Mouse (Mus musculus) hindbrain, embryonic 16.5 days (tissue): ENCODE data around the gene Elf1. TPM values are rescaled to one million over a fixed set of nuclear protein-coding genes. Genes with fewer than 3 reads are reported as not detected.

Source experiments
- ATAC-seq: fragments of 200-750 bp; cut with Nextera tagmentation; 2 replicates; pipeline ENCODE4 v1.8.0; 2017; ENCODE audit warnings: moderate TSS enrichment, moderate library complexity
- H3K27ac ChIP-seq: fragments of 300-500 bp; sonication (generic); 2 replicates; pipeline ENCODE4 v1.5.1; 2014; ENCODE audit warnings: low read depth, mild to moderate bottlenecking, control low read depth, low read length, moderate library complexity
- H3K27me3 ChIP-seq: fragments of 300-500 bp; sonication (generic); replicated peaks from 2 replicates; pipeline ENCODE4 v1.6.1; 2014; ENCODE audit warnings: low read length; ENCODE audit not compliant: control insufficient read depth, insufficient read depth
- H3K36me3 ChIP-seq: fragments of 300-500 bp; sonication (generic); 2 replicates; pipeline ENCODE4 v1.6.1; 2014; ENCODE audit warnings: mild to moderate bottlenecking, low read length, moderate library complexity, mixed read lengths; ENCODE audit not compliant: control insufficient read depth, insufficient read depth
- H3K4me1 ChIP-seq: fragments of 300-500 bp; sonication (generic); 2 replicates; pipeline ENCODE4 v1.6.1; 2014; ENCODE audit warnings: low read depth, low read length; ENCODE audit not compliant: control insufficient read depth, insufficient read depth
- H3K4me2 ChIP-seq: fragments of 300-500 bp; sonication (generic); 2 replicates; pipeline ENCODE4 v1.6.1; 2014; ENCODE audit warnings: mild to moderate bottlenecking, low read length, control low read depth, moderate library complexity
- H3K4me3 ChIP-seq: fragments of 300-500 bp; sonication (generic); 2 replicates; pipeline ENCODE4 v1.5.1; 2014; ENCODE audit warnings: mild to moderate bottlenecking, low read length, control low read depth, moderate library complexity
- H3K9ac ChIP-seq: fragments of 300-500 bp; sonication (generic); 2 replicates; pipeline ENCODE4 v1.6.1; 2014; ENCODE audit warnings: low read depth, mild to moderate bottlenecking, control low read depth, low read length, moderate library complexity
- H3K9me3 ChIP-seq: fragments of 300-500 bp; sonication (generic); 2 replicates; pipeline ENCODE4 v1.6.1; 2014; ENCODE audit warnings: mild to moderate bottlenecking, low read length, moderate library complexity; ENCODE audit not compliant: control insufficient read depth
- WGBS: fragments of 180-500 bp; shearing (Covaris S2); extraction: QIAGEN DNeasy Blood & Tissue Kit; methylation state at CpG from one replicate; pipeline ENCODE4 v1.1.7; 2014; 5-methylcytosine and 5-hydroxymethylcytosine counted together
- polyA plus RNA-seq: library from polyadenylated mRNA; unstranded; fragments of >200 nt; fragmentation: Nextera tagmentation; extraction: Ambion mirVana; gene quantifications from 2 replicates; pipeline ENCODE4 v1.2.1, GENCODE M21; 2015

Elf1 gene
- polyA plus RNA-seq, 1 experiment from 2014 or later: 1.7 TPM

DNA sequence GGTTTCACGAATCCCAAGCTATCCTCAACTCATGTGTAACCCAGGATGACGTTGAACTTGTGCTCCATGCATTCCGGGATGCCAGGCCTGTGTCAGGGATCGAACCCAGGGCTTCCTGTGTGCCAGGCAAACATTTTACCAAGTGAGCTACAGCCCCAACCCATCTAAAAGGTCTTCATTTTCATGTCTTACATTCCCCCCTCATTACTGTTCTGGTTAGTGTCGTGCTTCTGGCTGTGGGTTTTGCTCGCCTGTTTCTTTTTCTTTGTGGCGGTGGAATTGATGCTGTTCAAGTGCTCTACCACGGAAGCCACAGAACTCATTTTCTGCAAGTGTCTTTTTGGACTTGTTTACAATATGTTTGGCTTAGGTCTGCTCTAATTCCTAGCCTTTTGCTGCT, 109.9 kb downstream of the Elf1 start:
- no peak overlapping the region for H3K4me2 ChIP-seq
- H3K27me3 ChIP-seq: no peaks in the 10 kb centered on the region
- no peak overlapping the region for H3K4me3 ChIP-seq
- H3K9me3 ChIP-seq: no peaks in the 10 kb centered on the region
- H3K36me3 ChIP-seq: no peaks in the 10 kb centered on the region
- peaks cover 20% of the 10 kb centered on the region for H3K4me1 ChIP-seq
- H3K27ac ChIP-seq: no peak overlapping the region
- 96% methylated on average over 8 of the region's 8 CpGs for WGBS
- no peak overlapping the region for H3K9ac ChIP-seq
- no peak for ATAC-seq

DNA sequence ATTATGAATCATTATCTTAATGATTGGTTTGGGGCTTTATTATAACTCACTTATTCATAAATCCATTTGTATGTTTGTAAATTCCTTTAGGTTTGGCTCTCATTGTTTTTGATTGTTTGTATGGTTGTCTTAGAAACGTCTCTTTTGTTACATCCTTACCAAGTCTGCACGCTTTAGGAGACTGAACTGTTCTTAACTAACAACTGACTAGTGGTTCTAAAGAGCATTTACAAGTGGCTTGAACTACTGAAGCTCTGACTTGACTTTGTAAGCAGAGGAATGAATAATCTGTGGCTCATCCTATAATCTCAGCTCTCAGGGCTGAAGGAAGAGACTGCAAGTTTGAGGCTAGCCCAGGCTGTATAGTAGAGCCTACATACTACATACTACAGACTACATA, 110.6 kb downstream of the Elf1 start:
- Histone ChIP-seq H3K4me2 (no peak overlapping the region), H3K27ac (no peak overlapping the region), H3K9ac (no peak overlapping the region), H3K4me3 (no peak overlapping the region), H3K27me3 (no peaks in the 10 kb centered on the region), H3K9me3 (no peaks in the 10 kb centered on the region), H3K4me1 (peaks cover 20% of the 10 kb centered on the region), H3K36me3 (no peaks in the 10 kb centered on the region)
- ATAC-seq: no peak
- 93% methylated on average over 2 of the region's 2 CpGs for WGBS

DNA sequence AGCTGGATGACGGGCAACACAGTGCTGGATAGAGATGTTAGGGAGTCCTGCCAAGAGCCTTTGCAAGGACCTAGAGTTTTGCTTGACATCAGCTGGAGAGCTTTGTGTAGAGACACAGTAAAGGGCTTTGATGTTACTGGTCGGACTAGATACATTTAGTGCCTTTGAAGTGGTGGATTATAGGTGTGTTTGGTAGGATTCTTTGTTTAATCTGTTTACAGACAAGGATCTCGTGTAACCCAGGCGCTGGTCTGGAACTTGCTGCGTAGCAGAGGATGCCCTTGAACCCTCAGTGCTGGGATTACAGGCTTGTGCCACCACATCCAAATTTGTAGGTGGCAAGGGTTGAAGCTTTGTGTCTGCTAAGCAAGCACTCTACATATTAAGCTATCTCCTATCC, 113.1 kb downstream of the Elf1 start:
- no peak overlapping the region for H3K9ac ChIP-seq
- H3K27me3 ChIP-seq: no peaks in the 10 kb centered on the region
- H3K4me3 ChIP-seq: no peak overlapping the region
- peaks cover 11% of the 10 kb centered on the region for H3K4me1 ChIP-seq
- no peaks in the 10 kb centered on the region for H3K9me3 ChIP-seq
- ATAC-seq: no peak
- H3K36me3 ChIP-seq: peaks cover 12% of the 10 kb centered on the region
- H3K4me2 ChIP-seq: no peak overlapping the region
- no peak overlapping the region for H3K27ac ChIP-seq
- 92% methylated on average over 5 of the region's 5 CpGs for WGBS

DNA sequence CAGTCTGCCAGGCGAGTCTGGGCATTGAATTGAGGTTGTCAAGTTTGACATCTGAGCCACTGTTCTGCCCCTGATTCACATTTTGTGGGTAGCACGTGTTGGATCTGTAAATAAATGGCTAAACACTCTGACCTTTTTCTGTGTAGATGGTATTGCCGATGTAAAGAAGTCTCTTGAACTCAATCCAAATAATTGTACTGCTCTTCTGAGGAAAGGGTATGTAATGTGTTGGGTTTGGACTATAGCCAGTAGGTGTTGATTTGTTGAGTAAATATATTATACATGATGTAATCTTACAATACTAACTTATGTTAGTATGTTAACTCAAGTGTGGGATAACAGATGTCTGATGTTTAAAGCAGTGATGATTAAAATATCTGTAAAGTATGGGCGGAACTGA, 115.6 kb downstream of the Elf1 start:
- Histone ChIP-seq H3K36me3 (peaks cover 22% of the 10 kb centered on the region), H3K27me3 (no peaks in the 10 kb centered on the region), H3K4me2 (no peak overlapping the region), H3K9ac (no peak overlapping the region), H3K4me1 (no peaks in the 10 kb centered on the region), H3K4me3 (no peak overlapping the region), H3K9me3 (no peaks in the 10 kb centered on the region), H3K27ac (no peak overlapping the region)
- 74% methylated on average over 4 of the region's 4 CpGs for WGBS
- ATAC-seq: no peak

DNA sequence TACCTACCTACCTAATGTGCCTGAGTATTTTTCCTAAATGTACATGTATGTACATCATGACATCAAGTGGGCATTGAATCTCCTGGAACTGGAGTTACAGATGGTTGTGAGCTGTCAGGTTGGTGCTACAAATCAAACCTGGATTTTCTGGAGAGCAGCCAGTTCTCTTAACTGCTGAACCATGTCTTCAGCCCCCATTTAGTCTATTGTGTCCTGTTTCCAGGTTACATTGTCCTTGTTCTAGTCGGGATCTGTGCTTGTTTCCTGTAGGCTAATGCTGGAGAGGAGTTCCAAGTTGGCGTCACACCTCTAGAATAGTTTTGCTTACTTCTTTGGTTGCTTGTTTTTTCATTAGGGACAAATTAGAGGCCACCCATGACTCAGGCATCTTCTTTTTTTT, 124.9 kb downstream of the Elf1 start:
- Histone ChIP-seq H3K4me1 (no peaks in the 10 kb centered on the region), H3K27ac (no peak overlapping the region), H3K36me3 (peaks cover 23% of the 10 kb centered on the region), H3K4me3 (no peak overlapping the region), H3K27me3 (no peaks in the 10 kb centered on the region), H3K9ac (no peak overlapping the region), H3K4me2 (no peak overlapping the region), H3K9me3 (no peaks in the 10 kb centered on the region)
- no peak for ATAC-seq
- 75% methylated on average over 2 of the region's 2 CpGs for WGBS

DNA sequence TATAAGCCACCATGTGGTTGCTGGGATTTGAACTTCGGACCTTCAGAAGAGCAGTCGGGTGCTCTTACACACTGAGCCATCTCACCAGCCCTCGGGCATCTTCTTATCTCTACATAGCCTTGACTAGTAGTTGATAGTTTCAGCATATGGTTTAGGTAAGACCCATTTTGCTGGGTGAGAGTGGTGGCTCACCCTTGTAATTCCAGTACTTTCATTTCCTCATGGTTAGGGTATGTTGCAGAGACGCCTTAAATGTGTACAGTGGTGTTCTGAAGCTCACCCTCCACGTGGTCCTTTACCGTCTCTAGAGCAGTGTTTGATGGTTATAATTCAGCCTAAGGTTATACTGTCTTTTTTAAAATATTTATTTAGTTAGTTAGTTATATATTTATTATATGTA, 125.4 kb downstream of the Elf1 start:
- WGBS: 93% methylated on average over 6 of the region's 6 CpGs
- ATAC-seq: no peak
- H3K4me3 ChIP-seq: no peak overlapping the region

DNA sequence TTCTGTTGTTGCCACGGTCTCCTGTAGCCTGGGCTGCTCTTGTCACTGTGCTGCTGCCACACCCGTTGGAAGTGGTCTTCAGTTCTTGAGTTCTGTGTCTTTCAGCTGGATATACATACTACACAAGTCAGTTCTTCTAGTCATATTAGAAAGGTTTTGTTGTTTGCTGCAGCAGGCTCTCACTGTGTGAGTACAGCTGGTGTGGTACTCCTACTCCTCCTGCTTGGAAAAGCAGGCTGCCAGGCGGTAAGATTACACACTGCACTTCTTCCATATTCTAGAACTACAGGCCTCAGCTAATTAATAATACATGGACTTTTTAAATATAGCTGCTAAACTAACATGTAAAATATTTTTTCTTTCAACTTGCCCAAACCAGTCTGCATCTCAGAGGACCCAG, 125.9 kb downstream of the Elf1 start:
- peaks cover 30% of the 10 kb centered on the region for H3K36me3 ChIP-seq
- WGBS: 96% methylated on average over 3 of the region's 3 CpGs

More for the DNA sequence above, 125.4 kb downstream of the Elf1 start:
- H3K4me2 ChIP-seq: no peak overlapping the region
- H3K4me1 ChIP-seq: no peaks in the 10 kb centered on the region
- no peak overlapping the region for H3K9ac ChIP-seq
- no peaks in the 10 kb centered on the region for H3K9me3 ChIP-seq
- H3K27ac ChIP-seq: no peak overlapping the region
- no peaks in the 10 kb centered on the region for H3K27me3 ChIP-seq
- peaks cover 26% of the 10 kb centered on the region for H3K36me3 ChIP-seq

DNA sequence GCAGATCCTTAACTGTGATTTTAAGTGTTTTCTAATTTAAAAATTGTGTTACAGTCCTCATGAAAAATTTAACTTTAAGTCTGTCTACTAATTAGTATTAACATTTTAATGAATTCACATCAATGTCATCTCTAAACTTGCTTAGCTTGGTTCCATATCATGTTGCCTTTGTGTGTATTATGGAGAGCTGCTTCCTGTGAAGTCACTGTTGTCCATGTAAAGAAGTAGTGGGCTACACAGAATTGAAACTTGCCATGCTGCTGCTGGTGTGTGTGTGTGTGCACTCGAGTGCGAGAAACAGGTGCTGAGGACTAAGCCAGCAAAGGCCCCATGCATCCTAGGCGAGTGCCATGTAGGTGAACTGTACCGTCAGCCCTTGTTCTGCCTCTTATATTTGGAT, 126.4 kb downstream of the Elf1 start:
- WGBS: 97% methylated on average over 4 of the region's 4 CpGs
- Histone ChIP-seq H3K27me3 (no peaks in the 10 kb centered on the region), H3K4me1 (no peaks in the 10 kb centered on the region), H3K4me2 (no peak overlapping the region), H3K9me3 (no peaks in the 10 kb centered on the region), H3K4me3 (no peak overlapping the region), H3K36me3 (peaks cover 31% of the 10 kb centered on the region), H3K27ac (no peak overlapping the region), H3K9ac (no peak overlapping the region)
- no peak for ATAC-seq

More for the DNA sequence above, 125.9 kb downstream of the Elf1 start:
- H3K27ac ChIP-seq: no peak overlapping the region
- no peaks in the 10 kb centered on the region for H3K27me3 ChIP-seq
- no peak overlapping the region for H3K9ac ChIP-seq
- no peaks in the 10 kb centered on the region for H3K4me1 ChIP-seq
- no peak for ATAC-seq
- no peak overlapping the region for H3K4me2 ChIP-seq
- H3K4me3 ChIP-seq: no peak overlapping the region
- H3K9me3 ChIP-seq: no peaks in the 10 kb centered on the region

DNA sequence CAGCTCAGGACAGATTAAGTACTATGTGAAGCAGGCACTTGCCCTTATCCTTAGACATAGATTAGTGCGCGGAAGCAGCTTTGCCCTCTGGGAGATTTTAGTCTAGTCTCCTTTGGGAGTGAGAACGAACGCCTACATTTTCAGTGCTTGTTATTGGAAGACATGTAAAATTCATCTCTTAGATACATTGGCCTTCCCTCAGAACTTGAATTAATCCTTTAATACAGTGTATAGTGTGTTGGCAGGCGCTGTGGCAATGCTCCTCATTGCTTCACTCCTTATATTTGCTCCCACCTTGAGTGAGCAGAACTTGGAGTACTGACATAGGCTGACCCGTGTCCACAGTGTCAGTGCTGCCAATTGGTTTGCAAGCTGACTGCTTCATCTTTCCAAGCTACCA, 127.3 kb downstream of the Elf1 start:
- Histone ChIP-seq H3K9me3 (no peaks in the 10 kb centered on the region), H3K36me3 (peaks cover 34% of the 10 kb centered on the region), H3K27ac (no peak overlapping the region), H3K9ac (no peak overlapping the region), H3K4me1 (no peaks in the 10 kb centered on the region), H3K27me3 (no peaks in the 10 kb centered on the region), H3K4me3 (no peak overlapping the region), H3K4me2 (no peak overlapping the region)
- 94% methylated on average over 6 of the region's 6 CpGs for WGBS
- ATAC-seq: no peak
